Mouse (Mus musculus): ENCODE measurements around the gene Cpm.

Gene Cpm

GRCm38 (mm10) chr10:117664208-117664925, 35.1 kb downstream of the Cpm start:
- no peak for DNase-seq

- no peak for DNase-seq
Measured at GRCm38 (mm10) chr10:117664926-117665209, 35.6 kb downstream of the Cpm start.

GRCm38 (mm10) chr10:117665376-117666275, 36.3 kb downstream of the Cpm start:
- DNase-seq: no peak

GRCm38 (mm10) chr10:117666361-117666760, 37.1 kb downstream of the Cpm start:
- DNase-seq: no peak

- DNase-seq: no peak
Measured at GRCm38 (mm10) chr10:117666947-117667630, 37.8 kb downstream of the Cpm start.

GRCm38 (mm10) chr10:117667663-117668507, 38.6 kb downstream of the Cpm start:
- no peak for DNase-seq

GRCm38 (mm10) chr10:117668546-117669300, 39.4 kb downstream of the Cpm start:
- DNase-seq: no peak

GRCm38 (mm10) chr10:117669449-117670090, 40.3 kb downstream of the Cpm start:
- peak in 1 of 2 experiments; percentile 77 for DNase-seq

GRCm38 (mm10) chr10:117670092-117670491, 40.8 kb downstream of the Cpm start:
- DNase-seq: peak in 1 of 2 experiments; percentile 13

GRCm38 (mm10) chr10:117670791-117671190, 41.5 kb downstream of the Cpm start:
- DNase-seq: no peak

- DNase-seq: peak in 1 of 2 experiments; percentile 11
Measured at GRCm38 (mm10) chr10:117671266-117671665, 42.0 kb downstream of the Cpm start.

- peak in 1 of 2 experiments; percentile 12 for DNase-seq
Measured at GRCm38 (mm10) chr10:117671930-117672666, 42.8 kb downstream of the Cpm start.

- peak; percentile 41 to 54 for DNase-seq
Measured at GRCm38 (mm10) chr10:117672693-117673092, 43.4 kb downstream of the Cpm start.

GRCm38 (mm10) chr10:117673913-117674312, 44.6 kb downstream of the Cpm start:
- DNase-seq: no peak

GRCm38 (mm10) chr10:117674359-117675019, 45.2 kb downstream of the Cpm start:
- no peak for DNase-seq

GRCm38 (mm10) chr10:117675096-117676035, 46.1 kb downstream of the Cpm start:
- peak; percentile 72 to 75 for DNase-seq

GRCm38 (mm10) chr10:117676036-117676643, 46.8 kb downstream of the Cpm start:
- DNase-seq: peak in 1 of 2 experiments; percentile 17
